Mouse (Mus musculus): ENCODE measurements around the gene Anks1b. TPM values are rescaled to one million over a fixed set of nuclear protein-coding genes. Genes with fewer than 3 reads are reported as not detected.

The Anks1b gene
- 2.7 and 2.9 TPM in 2 replicates for polyA plus RNA-seq (2015; fragmentation: Nextera tagmentation; extraction: Ambion mirVana)

DNA sequence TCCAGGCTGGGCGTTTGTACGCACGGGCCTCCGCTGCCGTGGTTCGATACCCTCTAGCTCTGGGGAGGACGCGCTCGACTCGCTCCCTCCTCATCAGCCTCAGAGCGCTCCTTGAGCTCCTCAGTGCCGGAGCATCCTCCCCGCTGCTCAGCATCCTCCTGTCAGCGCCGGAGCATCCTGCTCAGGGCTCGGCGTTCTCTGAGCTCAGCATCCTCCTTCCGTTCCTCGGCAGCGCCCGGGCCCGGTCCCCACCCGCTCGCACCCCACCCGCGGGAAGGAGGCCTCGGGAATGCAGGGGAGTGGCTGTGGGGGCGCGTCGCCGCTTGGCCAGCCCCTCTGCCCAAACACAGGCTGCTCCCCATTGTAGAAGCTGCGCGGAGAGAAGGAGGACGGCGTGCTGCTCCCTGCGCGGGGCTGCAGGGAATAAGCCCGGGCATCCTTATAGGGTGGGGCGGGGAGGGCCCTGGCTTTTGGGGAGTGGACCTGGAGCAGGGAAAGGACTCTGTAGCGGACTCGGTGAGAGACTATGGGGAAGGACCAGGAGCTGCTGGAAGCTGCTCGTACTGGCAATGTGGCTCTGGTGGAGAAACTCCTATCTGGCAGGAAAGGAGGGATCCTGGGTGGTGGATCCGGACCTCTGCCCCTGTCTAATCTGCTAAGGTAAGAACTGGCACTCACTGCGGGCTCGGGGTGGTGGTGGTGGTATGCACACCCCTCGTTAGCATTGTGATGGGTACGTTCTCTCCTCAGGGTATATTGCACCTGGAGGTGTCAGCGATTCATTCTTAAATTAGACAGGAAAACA, at the start of gene Anks1b:
Gene Anks1b, plus strand, starts transcription at position 364 of the 805 bp plus-strand sequence.
- Histone ChIP-seq H3K36me3 (no peaks in the 10 kb centered on the region), H3K4me2 (peak within 1 kb of the TSS; percentile 94), H3K27ac (no peak within 1 kb of the TSS), H3K27me3 (peaks cover 13% of the 10 kb centered on the region), H3K4me1 (peaks cover 17% of the 10 kb centered on the region), H3K4me3 (peak within 1 kb of the TSS; percentile 63), H3K9ac (peak within 1 kb of the TSS; percentile 26), H3K9me3 (no peaks in the 10 kb centered on the region)
- ATAC-seq (ENCODE audit: insufficient number of reproducible peaks, low FRiP score, low TSS enrichment, low read depth) = peak; percentile 70
- WGBS = under 1% methylated on average over 48 of the region's 48 CpGs

- Histone ChIP-seq H3K36me3 (no peaks in the 10 kb centered on the region; the same call in 1 of the 2 replicates), H3K4me3 (no peak overlapping the region), H3K27ac (no peak overlapping the region), H3K27me3 (no peaks in the 10 kb centered on the region), H3K9ac (no peak overlapping the region), H3K4me1 (no peaks in the 10 kb centered on the region), H3K4me2 (no peak overlapping the region), H3K9me3 (no peaks in the 10 kb centered on the region)
- ATAC-seq (ENCODE audit: insufficient number of reproducible peaks, low FRiP score, low TSS enrichment, low read depth) = no peak
- WGBS = 41% methylated on average over 2 of the region's 2 CpGs
These were observed 49.4 kb upstream of the Anks1b start for GRCm38 (mm10) chr10:89823906-89824305.

DNA sequence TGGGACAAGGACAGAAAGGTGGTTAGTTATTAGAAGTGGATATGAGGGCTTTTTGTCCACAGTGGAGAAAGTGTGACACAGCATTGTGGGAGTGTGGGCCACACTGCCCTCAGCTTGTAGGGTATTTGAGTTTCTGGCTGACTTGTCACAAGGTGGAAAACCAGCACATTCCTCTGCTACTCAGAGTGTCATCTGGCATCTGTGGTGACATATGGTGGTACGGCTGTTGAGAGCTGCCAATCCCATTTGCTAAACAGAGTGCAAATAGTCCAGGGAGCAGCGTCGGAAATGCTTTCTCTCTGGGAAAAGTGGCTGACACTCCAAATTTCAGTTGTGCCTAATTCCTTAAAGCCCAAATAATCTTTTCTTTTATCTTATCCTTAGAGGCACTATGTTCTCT, 46.4 kb upstream of the Anks1b start:
- H3K36me3 ChIP-seq = no peaks in the 10 kb centered on the region; the same call in 1 of the 2 replicates
- 67% methylated on average over 3 of the region's 3 CpGs for WGBS
- H3K4me1 ChIP-seq = no peaks in the 10 kb centered on the region
- H3K27me3 ChIP-seq = no peaks in the 10 kb centered on the region
- H3K4me2 ChIP-seq = no peak overlapping the region
- no peak overlapping the region for H3K9ac ChIP-seq
- H3K9me3 ChIP-seq = no peaks in the 10 kb centered on the region
- no peak overlapping the region for H3K27ac ChIP-seq
- no peak for ATAC-seq (ENCODE audit: insufficient number of reproducible peaks, low FRiP score, low TSS enrichment, low read depth)
- H3K4me3 ChIP-seq = no peak overlapping the region

- Histone ChIP-seq H3K27me3 (no peaks in the 10 kb centered on the region), H3K9ac (no peak overlapping the region), H3K4me3 (no peak overlapping the region), H3K4me2 (no peak overlapping the region), H3K36me3 (no peaks in the 10 kb centered on the region), H3K27ac (no peak overlapping the region), H3K4me1 (no peaks in the 10 kb centered on the region), H3K9me3 (no peaks in the 10 kb centered on the region)
- WGBS = 65% methylated on average over 4 of the region's 4 CpGs
- ATAC-seq (ENCODE audit: insufficient number of reproducible peaks, low FRiP score, low TSS enrichment, low read depth) = no peak
These were observed 41.0 kb upstream of the Anks1b start for GRCm38 (mm10) chr10:89832334-89832733.

DNA sequence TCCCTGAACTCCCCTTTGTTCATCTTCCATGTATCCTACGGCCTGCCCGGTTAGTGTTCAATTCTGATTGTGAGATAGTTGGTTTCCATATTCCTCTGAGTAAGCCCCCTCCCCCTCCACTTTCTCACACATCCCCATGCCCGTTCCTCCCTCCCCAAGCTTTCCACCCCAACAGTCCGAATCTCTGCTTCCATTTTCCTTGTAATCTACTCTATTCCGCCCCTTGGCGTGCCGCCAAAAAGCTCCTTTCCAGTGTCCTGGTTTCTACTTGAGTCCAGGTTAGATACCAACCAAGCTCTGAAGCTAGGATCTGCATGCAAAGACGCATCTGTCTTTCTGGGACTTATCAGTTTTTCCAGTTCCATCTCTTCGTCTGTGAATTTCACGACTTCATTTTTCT, 40.1 kb upstream of the Anks1b start:
- no peak overlapping the region for H3K4me3 ChIP-seq

DNA sequence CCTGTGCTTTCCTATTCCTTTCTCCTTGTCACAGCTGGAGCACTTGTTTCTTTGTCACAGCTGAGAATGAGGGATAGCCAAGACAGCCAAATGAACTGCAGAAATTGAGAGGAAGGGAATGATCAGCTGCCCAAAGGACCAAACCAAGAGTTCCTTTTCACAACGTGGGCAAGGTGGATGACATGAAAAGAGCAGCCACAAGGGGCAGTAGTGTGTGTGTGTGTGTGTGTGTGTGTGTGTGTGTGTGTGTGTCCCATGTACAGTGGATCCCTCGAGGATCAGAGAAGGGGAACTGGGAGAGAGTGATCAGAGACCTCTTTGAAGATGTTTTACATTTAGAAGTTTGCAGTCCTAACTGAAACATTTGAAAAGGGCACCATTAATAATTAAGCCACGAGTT, 35.8 kb upstream of the Anks1b start:
- no peak for ATAC-seq (ENCODE audit: insufficient number of reproducible peaks, low FRiP score, low TSS enrichment, low read depth)
- no peaks in the 10 kb centered on the region for H3K9me3 ChIP-seq

More for the DNA sequence above, 40.1 kb upstream of the Anks1b start:
- Histone ChIP-seq H3K9me3 (no peaks in the 10 kb centered on the region), H3K36me3 (no peaks in the 10 kb centered on the region), H3K27me3 (no peaks in the 10 kb centered on the region), H3K4me1 (no peaks in the 10 kb centered on the region), H3K4me2 (no peak overlapping the region), H3K27ac (no peak overlapping the region), H3K9ac (no peak overlapping the region)
- ATAC-seq (ENCODE audit: insufficient number of reproducible peaks, low FRiP score, low TSS enrichment, low read depth) = no peak
- 79% methylated on average over 10 of the region's 10 CpGs for WGBS

GRCm38 (mm10) chr10:89838834-89839233, 34.5 kb upstream of the Anks1b start:
- ATAC-seq (ENCODE audit: insufficient number of reproducible peaks, low FRiP score, low TSS enrichment, low read depth) = no peak
- Histone ChIP-seq H3K27me3 (no peaks in the 10 kb centered on the region), H3K9me3 (no peaks in the 10 kb centered on the region), H3K36me3 (no peaks in the 10 kb centered on the region), H3K4me2 (no peak overlapping the region), H3K9ac (no peak overlapping the region), H3K4me1 (no peaks in the 10 kb centered on the region), H3K4me3 (no peak overlapping the region), H3K27ac (no peak overlapping the region)
- 78% methylated on average over 3 of the region's 3 CpGs for WGBS

More for the DNA sequence above, 35.8 kb upstream of the Anks1b start:
- Histone ChIP-seq H3K4me3 (no peak overlapping the region), H3K27me3 (no peaks in the 10 kb centered on the region), H3K27ac (no peak overlapping the region), H3K4me2 (no peak overlapping the region), H3K36me3 (no peaks in the 10 kb centered on the region), H3K9ac (no peak overlapping the region), H3K4me1 (no peaks in the 10 kb centered on the region)
- WGBS = 48% methylated on average over 3 of the region's 3 CpGs

DNA sequence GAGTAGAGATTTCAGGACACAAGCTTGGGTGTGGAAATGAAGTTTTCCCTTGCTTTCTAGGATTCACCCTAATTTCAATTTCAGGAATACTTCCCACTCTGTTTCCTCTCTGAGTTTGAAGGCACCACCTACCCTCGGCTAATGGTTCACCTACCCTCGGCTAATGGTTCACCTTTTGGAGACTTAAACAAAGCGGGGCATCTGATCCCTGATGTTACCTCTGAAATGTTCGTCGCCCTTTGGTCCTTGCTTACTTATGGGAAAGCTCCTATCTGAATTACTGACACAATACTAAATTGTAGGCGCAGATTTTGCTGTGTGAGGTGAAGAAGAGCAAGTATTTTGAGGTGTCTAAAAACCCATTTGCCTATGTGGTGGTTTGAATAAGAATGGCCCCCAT, 22.4 kb upstream of the Anks1b start:
- Histone ChIP-seq H3K27me3 (no peaks in the 10 kb centered on the region), H3K36me3 (no peaks in the 10 kb centered on the region), H3K9ac (no peak overlapping the region), H3K4me3 (no peak overlapping the region), H3K4me1 (no peaks in the 10 kb centered on the region), H3K27ac (no peak overlapping the region), H3K9me3 (no peaks in the 10 kb centered on the region), H3K4me2 (no peak overlapping the region)
- WGBS = 92% methylated on average over 6 of the region's 6 CpGs
- no peak for ATAC-seq (ENCODE audit: insufficient number of reproducible peaks, low FRiP score, low TSS enrichment, low read depth)

GRCm38 (mm10) chr10:89855251-89855875, 17.9 kb upstream of the Anks1b start:
- no peaks in the 10 kb centered on the region for H3K9me3 ChIP-seq
- H3K27me3 ChIP-seq = no peaks in the 10 kb centered on the region
- H3K4me1 ChIP-seq = no peaks in the 10 kb centered on the region
- no peak overlapping the region for H3K9ac ChIP-seq
- 0 out of 2 replicates have a peak, but pooled peaks have one; percentile 24 for ATAC-seq (ENCODE audit: insufficient number of reproducible peaks, low FRiP score, low TSS enrichment, low read depth)
- no peak overlapping the region for H3K4me2 ChIP-seq
- 40% methylated on average over 5 of the region's 5 CpGs for WGBS
- no peak overlapping the region for H3K27ac ChIP-seq
- no peak overlapping the region for H3K4me3 ChIP-seq
- no peaks in the 10 kb centered on the region for H3K36me3 ChIP-seq

- Histone ChIP-seq H3K27me3 (no peaks in the 10 kb centered on the region), H3K4me1 (no peaks in the 10 kb centered on the region), H3K4me3 (no peak overlapping the region), H3K9ac (no peak overlapping the region), H3K9me3 (no peaks in the 10 kb centered on the region), H3K36me3 (no peaks in the 10 kb centered on the region), H3K4me2 (no peak overlapping the region), H3K27ac (no peak overlapping the region)
- ATAC-seq (ENCODE audit: insufficient number of reproducible peaks, low FRiP score, low TSS enrichment, low read depth) = no peak
- 76% methylated on average over 7 of the region's 7 CpGs for WGBS
These were observed 17.0 kb upstream of the Anks1b start for GRCm38 (mm10) chr10:89856286-89856685.

DNA sequence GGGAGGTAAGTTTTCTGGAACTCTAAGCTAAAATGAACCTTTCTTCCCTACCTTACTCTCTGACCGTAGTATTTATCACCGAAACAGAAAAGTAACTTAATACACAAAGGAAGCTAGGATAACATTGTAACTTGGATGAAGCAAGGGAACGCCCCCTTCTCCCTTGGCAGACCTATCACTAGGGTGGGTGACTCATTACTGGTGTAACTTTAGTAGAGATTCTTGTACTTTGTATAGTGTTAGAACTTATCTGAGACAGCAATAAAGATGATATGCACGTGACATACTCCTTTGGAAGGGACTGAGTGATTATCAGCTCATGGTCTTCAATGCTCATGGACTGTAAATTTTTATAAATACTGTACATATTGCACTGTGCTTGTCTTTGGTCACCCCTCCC, 5.1 kb upstream of the Anks1b start:
- peaks cover 5% of the 10 kb centered on the region for H3K27me3 ChIP-seq
- 78% methylated on average over 4 of the region's 4 CpGs for WGBS
- no peak for ATAC-seq (ENCODE audit: insufficient number of reproducible peaks, low FRiP score, low TSS enrichment, low read depth)

DNA sequence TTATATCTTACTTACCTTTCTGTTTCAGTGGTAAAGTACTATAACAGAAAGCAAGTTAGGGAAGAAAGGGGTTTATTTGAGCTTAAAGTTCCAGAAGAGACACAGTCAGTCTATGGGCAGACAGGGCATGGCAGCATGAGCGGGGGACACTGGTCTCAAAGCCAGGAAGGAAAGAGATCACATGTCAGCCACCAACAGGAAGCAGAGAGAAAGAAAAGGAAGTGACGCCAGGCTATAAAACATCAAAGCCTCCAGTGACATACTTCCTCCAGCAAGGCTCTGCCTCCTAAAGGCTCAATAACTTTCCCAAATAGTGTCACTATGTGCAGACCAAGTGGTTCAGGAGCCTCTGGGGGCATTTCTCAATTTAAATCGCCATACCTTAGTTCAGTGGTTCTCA, 4.5 kb upstream of the Anks1b start:
- Histone ChIP-seq H3K4me2 (no peak overlapping the region), H3K9ac (no peak overlapping the region), H3K27me3 (peaks cover 10% of the 10 kb centered on the region), H3K4me3 (no peak overlapping the region), H3K4me1 (peaks cover 15% of the 10 kb centered on the region), H3K9me3 (no peaks in the 10 kb centered on the region), H3K36me3 (no peaks in the 10 kb centered on the region), H3K27ac (no peak overlapping the region)
- no peak for ATAC-seq (ENCODE audit: insufficient number of reproducible peaks, low FRiP score, low TSS enrichment, low read depth)
- WGBS = 65% methylated on average over 3 of the region's 3 CpGs

More for the DNA sequence above, 5.1 kb upstream of the Anks1b start:
- Histone ChIP-seq H3K27ac (no peak overlapping the region), H3K9me3 (no peaks in the 10 kb centered on the region), H3K4me3 (no peak overlapping the region), H3K4me1 (peaks cover 8% of the 10 kb centered on the region), H3K36me3 (no peaks in the 10 kb centered on the region), H3K9ac (no peak overlapping the region), H3K4me2 (no peak overlapping the region)
